Mouse (Mus musculus) MEL-GATA-1-ER (cell line): Measurements from ENCODE around the gene Il7r.
A peak's percentile ranks its signal among the peaks of the same experiment; 100 is the strongest.
"Not testable (repeated sequence)": the region's sequence is repeated elsewhere in the genome, so short reads cannot be mapped to it uniquely, and the experiment has no call there.

Experiments
- DNase-seq: peaks from one replicate; pipeline ENCODE4 v3.0.0-alpha.2; 2012; ENCODE audit warnings: low read depth; ENCODE audit errors: extremely low read depth

Gene Il7r

DNA sequence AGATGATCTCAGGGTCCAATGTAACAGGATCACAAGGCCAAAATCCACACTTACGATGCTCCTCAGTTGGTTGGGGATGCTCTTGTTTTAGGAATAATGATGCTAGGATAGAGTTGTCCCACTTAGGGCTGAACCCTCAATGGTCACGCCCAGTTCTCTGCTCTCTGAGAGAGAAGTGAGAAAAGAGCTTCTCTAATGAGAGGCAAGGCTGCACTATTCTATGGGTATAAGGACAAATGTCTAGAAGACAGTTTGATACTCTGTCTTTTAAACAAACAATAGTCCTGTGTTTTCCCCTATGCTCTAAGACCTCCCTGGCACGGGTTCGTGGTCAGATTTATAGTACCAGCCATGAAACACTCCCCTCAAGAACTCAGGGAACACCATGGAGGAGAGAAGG, at the start of gene Il7r:
Gene Il7r (minus strand): TSS at position 101 of the 400 bp plus-strand sequence.
- no peak for DNase-seq

DNA sequence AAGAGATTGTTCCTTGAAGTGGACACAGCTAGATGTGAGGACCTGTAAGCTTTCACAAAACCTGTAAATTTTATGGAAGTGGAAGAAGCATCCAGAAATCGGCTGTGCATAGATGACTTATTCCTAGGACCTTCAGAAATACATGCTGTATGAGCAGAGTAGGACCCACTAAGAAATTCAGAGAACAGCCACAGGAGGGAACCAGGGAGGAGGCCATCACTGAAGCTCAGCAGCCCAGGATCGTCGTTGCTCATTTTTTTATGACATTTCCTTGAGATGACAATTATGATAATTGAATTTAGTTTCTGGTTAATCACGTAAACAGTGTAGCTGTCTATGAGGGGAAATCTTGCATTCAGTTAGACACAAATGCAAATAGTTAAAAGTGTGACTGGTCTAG, 47.3 kb upstream of the Il7r start:
- DNase-seq: no peak

DNA sequence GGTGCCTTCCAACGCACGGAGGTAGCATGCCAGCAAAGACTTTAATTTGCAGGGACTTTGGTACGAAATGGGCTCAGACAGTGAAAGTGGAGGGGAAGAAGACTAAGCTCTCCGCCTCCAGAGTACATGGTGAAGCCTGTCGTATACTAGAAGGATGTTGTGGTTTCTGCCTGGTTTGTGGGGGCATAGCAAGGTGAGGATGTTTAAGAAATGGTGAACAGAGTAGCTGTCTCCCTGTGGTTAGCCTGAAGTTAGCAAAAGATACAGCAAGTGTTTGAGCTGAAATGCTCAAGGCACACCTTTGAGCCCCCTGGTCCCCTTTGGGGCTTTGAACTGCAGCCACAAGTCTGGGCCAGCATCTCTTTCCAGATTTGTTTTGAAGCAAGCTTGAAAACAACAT, 44.8 kb upstream of the Il7r start:
- DNase-seq: no peak

DNA sequence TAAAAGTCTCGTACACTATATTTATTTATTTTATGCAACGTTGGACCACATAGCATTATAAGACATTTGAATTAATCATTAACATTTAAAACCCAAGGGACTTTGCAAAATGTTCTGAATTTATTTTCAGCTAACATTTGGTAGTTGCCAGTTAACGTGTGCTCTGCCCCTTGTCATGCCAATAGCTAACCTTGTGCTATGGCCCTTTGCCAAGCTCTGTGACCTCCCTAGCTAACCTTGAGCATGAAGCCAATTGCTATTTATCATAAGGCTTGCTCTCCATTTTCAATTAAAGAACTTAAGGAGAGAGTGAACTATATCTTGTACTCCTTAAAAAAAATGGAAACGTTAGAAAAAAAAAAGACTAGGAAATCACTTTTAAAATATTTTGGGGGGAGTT, 43.4 kb upstream of the Il7r start:
- DNase-seq: no peak

DNA sequence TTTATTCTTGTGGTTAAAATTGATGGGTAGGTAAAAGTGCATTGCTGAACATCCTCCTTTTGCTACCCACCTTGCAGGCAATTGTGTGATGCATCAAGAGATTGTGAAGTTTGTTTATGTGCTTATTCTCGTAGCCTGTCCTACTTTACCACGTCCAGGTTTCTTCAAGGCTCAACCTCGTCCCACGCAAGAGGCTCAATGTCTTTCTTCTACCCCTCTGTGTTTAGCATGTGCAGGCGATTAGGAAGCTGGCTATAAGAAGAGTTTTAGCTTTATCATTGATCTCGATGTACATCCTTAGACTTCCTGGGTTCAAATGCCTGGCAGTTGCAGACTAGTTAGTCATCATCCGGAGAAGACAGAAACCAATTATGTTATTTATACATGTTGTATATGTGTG, 42.7 kb upstream of the Il7r start:
- no peak for DNase-seq

DNA sequence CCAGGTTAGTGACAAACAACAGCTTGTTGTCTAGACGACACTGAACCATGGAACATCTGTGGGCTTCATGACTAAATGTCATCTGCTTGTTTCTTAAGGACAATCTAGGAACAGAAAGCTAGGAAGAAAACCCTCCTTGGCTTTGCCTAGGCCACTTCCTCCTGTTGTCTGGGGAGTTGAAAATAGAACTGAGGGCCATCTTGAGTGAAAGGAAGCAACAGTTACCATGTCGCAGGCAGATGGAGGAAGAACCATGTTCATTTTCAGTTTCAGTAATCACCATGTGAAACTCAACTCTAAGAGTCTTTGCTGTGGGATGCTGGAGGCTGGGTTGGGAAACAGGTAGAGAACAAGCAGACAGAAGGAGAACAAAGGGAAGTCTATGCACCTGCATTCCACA, 41.9 kb upstream of the Il7r start:
- no peak for DNase-seq

DNA sequence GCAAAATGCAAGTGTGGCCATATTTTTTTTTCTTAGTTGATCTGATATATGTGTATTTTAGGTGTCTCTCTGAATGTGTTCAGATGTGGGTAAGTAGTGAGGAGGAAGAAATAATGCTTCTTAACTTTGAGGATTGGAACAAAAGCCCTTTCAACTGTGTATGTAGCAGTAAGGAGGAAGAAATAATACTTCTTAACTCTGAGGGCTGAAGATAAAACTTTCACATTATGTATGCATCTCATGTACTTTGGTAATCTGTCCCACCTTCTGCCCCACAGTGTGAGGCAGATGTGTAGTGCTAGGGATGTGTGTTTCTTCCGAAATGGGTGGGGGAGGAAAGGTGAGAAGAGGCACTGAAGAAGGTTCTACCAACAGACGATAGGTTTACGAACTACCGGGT, 37.3 kb upstream of the Il7r start:
- no peak for DNase-seq

DNA sequence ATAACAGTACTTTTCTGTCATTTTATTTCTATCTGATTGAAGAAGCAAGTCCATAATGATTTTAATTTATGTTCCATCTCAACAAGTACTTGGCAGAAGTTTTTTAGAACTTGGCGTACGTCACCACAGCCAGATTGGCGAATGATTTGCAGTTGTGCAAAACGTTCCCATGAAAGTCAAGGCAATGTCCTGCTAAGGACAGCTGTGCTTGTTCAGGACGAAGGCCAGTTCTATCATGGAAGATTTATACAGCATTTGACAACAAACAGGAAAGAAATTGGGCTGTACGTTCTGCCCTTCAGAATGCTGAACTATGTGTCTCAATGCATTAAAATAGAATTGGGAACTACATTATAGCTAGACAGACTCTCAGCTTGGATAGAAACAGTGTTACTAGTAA, 35.4 kb upstream of the Il7r start:
- DNase-seq: no peak

DNA sequence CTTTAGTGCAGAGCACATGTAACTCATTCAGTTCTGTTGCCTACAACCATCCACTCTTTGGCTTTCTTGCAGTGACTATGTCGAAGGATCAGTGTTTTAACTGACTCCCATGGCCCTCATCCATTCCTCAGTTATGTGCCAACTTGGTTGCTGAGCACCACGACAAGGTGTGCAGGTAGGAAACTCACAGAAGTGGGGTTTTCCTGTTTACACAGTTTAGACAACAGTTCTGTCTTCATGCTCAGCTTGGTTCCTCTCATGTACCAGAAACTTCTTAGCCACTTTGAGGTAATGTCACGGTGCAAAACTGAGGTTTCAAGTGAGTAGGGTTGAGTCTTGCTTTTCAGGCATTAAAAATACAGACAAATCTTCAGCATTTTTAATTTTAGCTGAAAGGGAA, 34.2 kb upstream of the Il7r start:
- DNase-seq: no peak

DNA sequence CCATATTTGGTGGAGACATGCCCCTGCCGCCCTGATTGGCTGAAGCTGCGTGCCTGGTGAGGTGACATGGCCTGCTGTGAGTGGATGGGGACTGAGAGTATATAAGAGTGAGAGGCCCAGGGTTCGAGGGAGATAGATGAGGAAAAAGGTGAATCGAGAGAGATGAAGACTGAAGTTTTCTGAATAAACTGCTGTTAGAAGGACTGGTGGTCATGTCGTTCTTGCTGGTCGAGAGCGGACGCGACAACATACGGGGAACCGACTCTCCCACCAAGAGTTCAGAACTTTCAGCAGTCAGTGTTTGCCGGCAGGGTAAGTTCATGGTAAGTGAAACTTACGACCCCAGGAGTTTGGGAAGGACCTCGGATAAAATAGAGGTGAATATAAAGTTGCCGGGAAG, 27.3 kb upstream of the Il7r start:
- DNase-seq: not testable (repeated sequence)

DNA sequence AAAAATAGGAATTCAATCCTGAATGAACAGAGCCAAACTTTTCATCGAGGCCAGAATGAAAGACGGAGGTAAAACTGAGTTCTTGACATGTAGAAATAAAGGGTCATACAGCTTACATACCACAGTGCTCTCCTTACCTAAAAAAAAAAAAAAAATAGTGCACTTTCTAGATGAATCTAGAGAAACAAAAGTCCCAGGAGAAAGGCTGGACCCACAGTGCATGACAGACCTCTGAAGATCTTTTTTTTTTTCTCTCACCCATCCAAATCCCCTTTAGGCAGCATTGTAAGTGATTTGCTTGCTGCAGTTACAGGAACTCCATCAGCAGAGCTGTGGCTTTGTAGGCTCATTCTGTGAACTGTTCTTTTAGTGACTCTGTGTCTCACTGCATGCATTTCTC, 19.0 kb upstream of the Il7r start:
- no peak for DNase-seq

DNA sequence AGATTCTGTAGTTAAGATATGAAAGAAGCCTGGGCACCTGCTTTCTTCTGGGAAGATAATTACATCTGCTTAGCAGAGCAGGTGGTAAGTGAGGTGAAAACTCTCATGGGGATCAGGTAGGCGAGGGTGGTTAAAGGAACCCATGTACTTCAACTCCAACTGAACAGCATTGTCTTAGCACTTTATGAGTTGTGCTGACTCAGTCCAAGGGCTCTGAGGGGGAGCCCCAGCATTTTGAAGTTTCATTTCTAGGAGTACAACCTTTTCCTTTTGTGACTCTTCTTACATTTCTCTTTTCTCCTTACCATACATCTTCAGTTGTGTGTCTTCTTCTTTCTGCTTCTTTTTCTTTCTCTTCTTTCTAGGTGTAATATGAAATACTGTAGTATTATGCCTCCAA, 5.2 kb upstream of the Il7r start:
- DNase-seq: no peak

DNA sequence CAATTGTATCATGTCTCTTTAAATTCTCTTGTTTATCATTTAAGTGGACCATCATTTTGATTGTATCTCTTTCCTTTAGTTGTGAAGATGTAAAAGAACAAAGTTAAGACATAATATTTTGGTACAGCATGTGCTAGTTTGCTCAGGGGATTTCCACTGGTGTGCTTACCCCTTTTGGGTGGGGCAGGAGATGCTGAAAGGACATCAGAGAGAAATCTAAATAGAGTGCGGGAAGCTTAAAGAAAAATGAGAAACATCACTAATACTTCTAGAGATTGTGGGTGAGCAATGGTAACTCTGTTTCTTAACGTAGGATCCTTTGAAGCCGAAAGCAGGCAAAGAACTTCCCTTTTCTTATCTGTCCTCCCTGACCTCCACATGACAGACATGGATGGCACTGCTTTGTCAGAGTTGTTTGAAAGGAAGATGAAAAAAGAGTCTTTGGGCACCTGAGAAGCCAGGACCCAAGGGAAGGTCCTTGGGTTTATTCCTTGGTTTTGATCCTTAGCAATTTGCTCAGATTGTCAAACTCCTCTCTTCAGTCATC, 3.5 kb upstream of the Il7r start:
- DNase-seq: peak; percentile 57

DNA sequence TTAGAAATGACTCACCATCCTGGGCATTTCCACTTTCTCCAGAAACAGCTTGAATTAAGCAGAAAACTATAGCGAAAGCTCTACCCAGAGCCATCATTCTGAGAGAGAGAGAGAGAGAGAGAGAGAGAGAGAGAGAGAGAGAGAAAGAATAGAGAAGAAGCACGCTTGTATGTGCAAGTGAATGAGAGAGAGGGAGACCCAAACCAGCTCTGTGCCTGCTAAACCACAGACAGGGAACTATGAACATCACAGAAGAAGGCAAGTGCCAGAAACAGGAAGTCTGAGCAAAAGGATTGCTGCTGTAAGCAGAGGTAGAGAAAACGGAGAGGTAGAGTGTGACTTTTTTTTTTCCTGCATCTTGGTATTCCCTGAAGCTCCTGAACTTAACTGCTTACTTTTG, 330 bp downstream of the Il7r start:
- DNase-seq: peak; percentile 54

DNA sequence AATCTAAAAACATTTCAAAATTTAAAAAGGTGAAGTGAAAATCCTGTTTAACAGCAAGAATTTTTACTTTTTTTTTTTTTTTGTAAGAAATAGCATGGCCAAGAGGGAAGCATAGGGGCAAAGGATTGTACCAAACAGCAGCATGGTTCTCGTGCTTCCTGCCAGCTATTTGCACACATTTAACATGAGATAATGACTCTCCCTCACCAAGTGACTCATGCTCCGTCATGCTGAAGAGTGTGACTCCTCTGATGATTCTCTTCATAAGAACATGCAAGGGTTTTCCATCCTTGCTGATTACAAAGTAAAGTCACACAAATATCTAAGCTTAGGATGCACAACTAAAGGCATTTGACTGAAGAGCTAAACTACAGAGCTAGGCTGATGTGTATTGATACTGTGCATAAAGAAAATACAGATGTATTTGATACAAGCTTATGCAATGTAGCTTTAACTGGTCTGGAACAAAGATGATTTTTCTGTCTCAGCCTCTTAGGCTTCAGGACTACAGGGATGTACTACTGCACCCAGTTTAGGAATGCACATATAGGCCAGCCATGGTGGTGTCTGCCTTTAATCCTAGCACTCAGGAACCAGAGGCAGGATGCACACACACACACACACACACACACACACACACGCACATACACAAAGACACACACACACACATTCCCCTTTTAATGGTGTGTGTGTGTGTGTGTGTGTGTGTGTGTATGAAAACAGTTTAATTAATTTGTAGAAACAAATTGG, 1.6 kb downstream of the Il7r start:
- no peak for DNase-seq

DNA sequence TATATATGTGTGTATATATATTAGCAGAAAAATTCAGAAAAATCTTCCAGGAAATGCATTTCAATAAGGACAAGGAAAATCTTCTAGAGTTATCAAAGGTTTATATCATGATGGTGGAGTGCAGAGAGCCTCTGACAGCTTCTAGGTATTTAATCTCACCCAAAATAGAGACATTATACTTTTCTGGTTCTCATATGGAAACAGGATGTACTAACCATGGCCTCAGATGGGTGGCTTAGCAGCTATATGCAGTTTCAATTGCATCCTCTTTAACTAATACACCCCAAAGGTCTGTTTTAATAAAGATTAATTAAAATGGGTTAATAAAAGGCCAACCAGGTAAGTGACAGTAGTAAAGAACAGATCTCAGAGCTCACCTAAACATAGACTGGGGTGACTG, 3.6 kb downstream of the Il7r start:
- DNase-seq: no peak

DNA sequence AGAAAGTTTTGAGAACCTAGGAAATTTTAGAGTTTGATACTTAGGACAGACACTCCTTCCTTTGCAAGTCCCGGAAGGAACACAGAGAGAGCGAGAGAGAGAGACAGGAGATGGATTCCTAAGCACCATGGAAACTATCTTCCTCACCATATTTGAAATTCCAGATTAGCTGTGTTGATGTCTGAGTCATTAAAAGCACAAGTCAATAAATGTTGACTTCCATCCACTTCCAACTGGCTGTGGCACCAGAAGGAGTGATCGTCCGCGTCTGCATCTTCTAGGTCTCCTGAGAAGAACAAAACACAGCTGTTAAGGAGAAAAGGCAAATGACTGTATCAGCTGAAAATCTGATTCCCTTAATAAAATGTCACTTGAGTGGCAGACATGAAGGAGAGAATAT, 5.1 kb downstream of the Il7r start:
- no peak for DNase-seq

DNA sequence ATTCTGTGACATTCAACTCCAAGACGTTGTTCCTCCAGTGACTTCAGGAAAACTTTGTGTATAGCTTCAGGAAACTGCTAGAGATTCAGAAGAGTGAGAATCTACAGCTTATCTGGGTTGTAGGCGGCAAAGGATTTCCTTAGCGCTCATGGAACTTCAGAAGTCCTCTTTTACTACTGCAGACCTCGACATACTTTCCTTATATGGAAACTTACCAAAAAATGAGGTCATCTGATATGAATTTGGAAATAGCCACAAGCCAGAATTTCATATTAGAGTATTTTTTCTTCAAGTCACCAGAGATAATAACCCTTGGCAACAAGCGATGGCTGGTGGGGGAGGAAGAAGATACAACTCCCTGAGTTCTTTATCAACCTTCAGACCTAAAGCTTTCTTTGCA, 6.0 kb downstream of the Il7r start:
- DNase-seq: no peak

DNA sequence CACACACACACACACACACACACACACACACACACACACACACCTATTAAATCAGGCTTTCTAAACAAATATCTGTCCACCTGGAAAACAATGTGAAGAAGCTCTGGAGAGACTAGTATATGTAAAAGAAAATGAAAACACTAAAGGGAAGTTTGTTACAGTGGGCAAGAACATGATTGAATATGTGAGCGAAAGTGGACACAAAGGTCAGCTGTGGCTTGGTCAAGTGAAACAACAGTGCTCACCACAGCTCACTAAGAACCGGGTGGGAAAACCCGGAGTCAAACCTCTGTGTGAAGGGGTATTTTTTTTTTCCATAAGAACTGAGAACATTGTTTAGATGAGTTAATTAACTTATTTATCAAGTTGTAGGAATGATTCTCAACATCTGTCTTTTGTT, 6.9 kb downstream of the Il7r start:
- DNase-seq: no peak

DNA sequence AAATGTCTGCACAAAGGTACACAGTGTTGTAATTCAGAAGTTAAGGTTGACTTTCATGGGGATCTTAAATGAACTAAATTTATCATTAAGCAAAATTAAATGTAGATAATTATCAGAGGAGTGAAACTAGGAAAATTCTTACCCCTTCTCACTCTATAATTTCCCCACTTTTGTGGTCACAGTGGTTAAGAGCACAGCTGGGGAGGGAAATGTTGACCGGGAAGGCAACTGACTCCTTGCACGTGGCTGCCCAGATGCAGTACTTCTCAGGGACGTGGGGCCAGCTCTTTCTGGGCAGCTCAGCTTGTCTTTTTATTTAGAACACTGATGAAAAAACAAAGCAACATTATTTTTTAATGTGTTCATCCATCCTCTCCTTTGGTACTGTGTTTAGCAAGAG, 37.9 kb downstream of the Il7r start:
- DNase-seq: no peak

DNA sequence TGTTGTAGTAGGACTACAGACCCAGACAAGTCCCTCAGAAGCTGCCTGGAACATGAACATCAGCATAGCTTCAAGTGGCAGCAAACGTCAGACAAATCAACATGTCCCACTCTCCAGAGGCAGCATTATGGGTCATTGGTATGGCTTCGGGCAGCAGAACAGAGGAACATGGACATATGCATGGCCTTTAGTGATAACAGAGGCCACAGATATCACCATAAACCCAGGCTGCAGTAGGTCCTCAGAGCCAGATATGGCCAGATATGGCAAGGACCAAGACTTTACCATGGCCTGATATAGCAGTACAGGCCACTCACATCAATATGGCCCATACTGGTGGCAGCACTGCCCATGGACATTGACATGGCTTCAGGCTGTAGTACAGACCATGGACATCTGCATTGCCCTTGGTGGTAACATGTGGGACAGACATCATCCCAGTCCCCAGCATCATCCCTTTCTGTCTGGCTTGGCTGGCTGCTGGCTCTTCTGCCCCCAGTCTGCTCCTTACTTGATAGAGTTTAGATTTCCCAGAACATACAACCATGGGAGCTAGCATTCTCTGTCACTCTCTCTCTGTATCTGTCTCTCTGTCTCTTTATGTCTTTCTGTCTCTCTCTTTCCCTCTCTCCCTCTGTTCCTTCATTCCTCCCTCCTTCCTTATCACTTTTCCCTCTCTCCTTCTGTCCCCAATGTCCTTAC, 40.4 kb downstream of the Il7r start:
- DNase-seq: no peak

DNA sequence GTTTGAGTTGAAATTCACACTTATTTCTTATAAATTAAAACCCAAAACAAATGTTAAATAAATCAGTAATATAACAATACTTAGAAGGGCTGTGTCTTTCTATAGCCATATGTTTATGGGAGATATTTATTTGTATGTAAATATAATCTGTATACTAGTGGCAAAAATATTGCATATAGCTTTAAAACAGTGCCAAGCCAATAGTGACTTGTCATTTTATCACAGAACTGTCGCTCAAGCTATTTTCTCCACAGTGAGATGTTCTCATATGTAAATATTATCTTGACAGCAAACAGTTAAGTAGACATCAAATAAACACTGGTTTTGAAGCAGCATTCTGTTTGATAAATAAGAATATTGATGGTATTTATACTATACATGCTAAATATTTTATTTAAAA, 56.8 kb downstream of the Il7r start:
- DNase-seq: no peak

DNA sequence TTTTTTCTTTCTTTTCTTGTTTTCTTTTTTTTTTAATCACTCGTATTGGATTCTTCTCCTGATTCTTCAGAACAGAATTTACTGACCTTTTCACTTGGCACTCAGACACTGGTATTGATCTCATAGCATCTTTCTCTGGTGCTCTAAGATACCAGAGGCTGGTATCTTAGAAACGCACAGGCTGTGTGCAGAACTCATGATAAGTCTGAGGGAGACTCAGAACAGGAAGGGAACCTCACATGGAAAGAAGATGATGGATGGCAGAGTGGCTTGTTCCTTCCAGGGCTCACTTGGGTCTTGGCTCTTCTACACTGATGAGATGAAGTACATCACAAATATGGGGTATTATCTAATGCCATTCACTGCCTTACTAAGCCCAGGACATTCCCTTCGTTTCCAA, 57.4 kb downstream of the Il7r start:
- peak; percentile 26 for DNase-seq
